9 mouse cellular contexts compared by ENCODE assay signal in genomic region chr1:181014731-181015500, GRCm38 (mm10). TPM values are rescaled to one million over a fixed set of nuclear protein-coding genes. Genes with fewer than 3 reads are reported as not detected.
DNase-seq lines count a peak whose midpoint lies in the region; ATAC-seq lines count a peak whose summit lies in the region.
"Had no signal": no experiment of that assay in that cellular context is flagged by ENCODE, and none has a peak within 500 bp of the region (broad histone marks: within the 10 kb centered on the region; RNA-seq: fewer than 3 reads in every experiment).

No protein-coding gene starts in this region.

- no peaks in the 10 kb centered on the region for H3K27me3 ChIP-seq in heart, embryonic 14.5 days (ENCODE audit: control insufficient read depth, insufficient read depth, low read length)

- H3K4me2 ChIP-seq in heart, embryonic 14.5 days (ENCODE audit: low read length), result peak overlapping the region; percentile 94; the same call in 1 of the 2 replicates

- no peaks in the 10 kb centered on the region for H3K9me3 ChIP-seq in heart, embryonic 14.5 days (ENCODE audit: control insufficient read depth, low read length)

- H3K9ac ChIP-seq in heart, embryonic 14.5 days (ENCODE audit: low read length), result no peak overlapping the region

- no peaks in the 10 kb centered on the region for H3K36me3 ChIP-seq in heart, embryonic 14.5 days (ENCODE audit: control insufficient read depth, insufficient read depth, low read length)

- no peak for ATAC-seq in heart, embryonic 14.5 days (ENCODE audit: insufficient number of reproducible peaks, insufficient read depth, low FRiP score, low read depth)
- no peak for ATAC-seq in megakaryocyte, adult 5-6 weeks (ENCODE audit: poor library complexity, severe bottlenecking)

- H3K27ac ChIP-seq in heart, embryonic 14.5 days (replicated peaks in 1 of 2; ENCODE audit: control insufficient read depth in 1 of 2, insufficient read depth in 1 of 2, low read depth in 2 of 2, low read length in 2 of 2), result peak overlapping the region in 1 of 2 experiments; percentile 83; a peak in 2 of 4 replicates

- 62% methylated on average over 5 of the region's 6 CpGs for WGBS in heart, embryonic 14.5 days

- H3K4me1 ChIP-seq in heart, embryonic 14.5 days (ENCODE audit: control insufficient read depth in 2 of 2, insufficient read depth in 2 of 2, low read length in 2 of 2), result peaks cover 15 to 23% of the 10 kb centered on the region in 2 experiments

- peak; percentile 26 for DNase-seq in right cerebral cortex, postnatal 4 days
- DNase-seq in right cerebral cortex, adult 18-20 months, result no peak
- peak; percentile 55 for DNase-seq in cerebellum, adult 11-12 months
- DNase-seq in lung, postnatal 10 days, result peak; percentile 78
- DNase-seq in frontal cortex, postnatal 10 days (ENCODE audit: low spot score in 2 of 2), result no peak
- DNase-seq in right cerebral cortex, postnatal 25 days, result no peak

- no peak overlapping the region for H3K4me3 ChIP-seq in heart, embryonic 14.5 days (ENCODE audit: control insufficient read depth in 1 of 2, insufficient read depth in 1 of 2, low read depth in 1 of 2, low read length in 2 of 2)

RNA-seq across cellular contexts. Expression of gene Ephx1, which starts 5.8 kb away (rescaled TPM):
- polyA plus RNA-seq in heart, embryonic 14.5 days (2014; fragmentation: Nextera tagmentation; extraction: Ambion mirVana), result 9.3 and 10.5 TPM in 2 replicates
- total RNA-seq in megakaryocyte, adult 5-6 weeks (2015), result 1.3 and 2.4 TPM in 2 replicates
- 1.3 and 2.1 TPM in 2 replicates for total RNA-seq in megakaryocyte, adult 5-6 weeks (2017)

RNA-seq across cellular contexts. Expression of gene 9130409I23Rik, which starts 36.1 kb away (rescaled TPM):
- not detected in 2 replicates for polyA plus RNA-seq in heart, embryonic 14.5 days (2014; fragmentation: Nextera tagmentation; extraction: Ambion mirVana)
- total RNA-seq in megakaryocyte, adult 5-6 weeks (2015), result not detected in 2 replicates
- total RNA-seq in megakaryocyte, adult 5-6 weeks (2017), result not detected in 2 replicates
- total RNA-seq: layer of hippocampus, postnatal 10 days had no signal

Comparison
In these comparisons a context has a peak if more than half of its experiments do, and no peak if none do; other contexts are left out.
1. DNase-seq: peak in right cerebral cortex, postnatal 4 days (single experiment), cerebellum, adult 11-12 months (single experiment) and lung, postnatal 10 days (single experiment); none in right cerebral cortex, adult 18-20 months (single experiment), frontal cortex, postnatal 10 days (0 of 2) and right cerebral cortex, postnatal 25 days (single experiment).